Mouse (Mus musculus) megakaryocyte, embryonic 14.5 days (primary cell): Measurements from ENCODE around the gene Usp22.

Experiments used
- FLI1 ChIP-seq: IDR thresholded peaks from 2 replicates; pipeline ENCODE4 v1.6.1; 2012; ENCODE audit warnings: low read length, inconsistent platforms, mixed read lengths
- GATA1 ChIP-seq: IDR thresholded peaks from 3 replicates; pipeline ENCODE4 v1.6.1; 2012; ENCODE audit warnings: mixed read lengths, low read length, inconsistent platforms, borderline replicate concordance

GRCm38 (mm10) chr11:61145551-61145950 is 29.3 kb downstream of the Usp22 start:
- TF ChIP-seq GATA1 (no peak), FLI1 (no peak)
